Mouse (Mus musculus) kidney, postnatal 10 days (tissue): ENCODE measurements at regions not wholly inside any gene's neighbourhood (a gene's known extent, or its start where the extent isn't known, plus 50 kb on each side); places are given as distances from the start of the nearest gene placed in this dataset.

Experiments used
- DNase-seq: peaks from one replicate; pipeline ENCODE4 v3.0.0; 2021; ENCODE audit warnings: mixed read lengths

DNA sequence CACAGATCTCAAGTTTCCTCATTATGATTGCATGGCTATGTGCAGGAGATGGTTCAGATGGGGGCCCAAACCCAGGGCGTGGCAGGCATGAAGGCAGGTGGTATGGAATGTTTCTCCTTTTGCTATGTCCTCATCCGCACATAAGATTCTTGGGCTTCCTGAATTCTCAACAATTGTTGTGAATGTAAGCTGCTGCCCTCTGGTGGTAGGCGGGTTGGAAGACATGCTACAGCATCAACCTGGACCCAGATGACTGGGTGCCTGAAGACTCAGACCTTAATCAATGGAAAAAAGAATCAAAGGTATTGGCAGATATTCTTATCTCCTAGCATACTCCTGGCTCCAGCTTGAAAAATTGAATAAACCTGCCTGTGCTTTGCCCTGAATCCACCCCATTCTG, 211.3 kb upstream of the Gm4985 start:
- peak; percentile 18 for DNase-seq

DNA sequence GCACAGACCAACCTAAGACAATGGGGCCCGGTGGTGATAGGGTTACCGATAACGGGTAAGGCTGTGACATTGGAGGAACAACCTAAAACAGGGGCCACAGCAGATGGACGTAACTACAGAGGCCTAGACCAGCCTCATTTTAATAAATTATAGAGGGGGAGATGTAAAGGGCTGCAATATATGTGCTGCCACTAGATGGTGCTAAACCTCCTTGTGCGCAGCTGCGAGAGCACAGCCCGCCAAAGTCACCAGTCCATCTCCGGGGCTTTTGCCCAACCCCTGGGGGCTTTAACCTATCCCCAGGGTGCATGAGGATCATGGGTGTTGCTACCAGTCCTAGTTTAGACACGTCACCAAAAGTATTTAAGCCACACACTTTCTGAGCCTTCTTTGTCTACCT, 202.9 kb upstream of the Gm4985 start:
- DNase-seq, result peak; percentile 4

DNA sequence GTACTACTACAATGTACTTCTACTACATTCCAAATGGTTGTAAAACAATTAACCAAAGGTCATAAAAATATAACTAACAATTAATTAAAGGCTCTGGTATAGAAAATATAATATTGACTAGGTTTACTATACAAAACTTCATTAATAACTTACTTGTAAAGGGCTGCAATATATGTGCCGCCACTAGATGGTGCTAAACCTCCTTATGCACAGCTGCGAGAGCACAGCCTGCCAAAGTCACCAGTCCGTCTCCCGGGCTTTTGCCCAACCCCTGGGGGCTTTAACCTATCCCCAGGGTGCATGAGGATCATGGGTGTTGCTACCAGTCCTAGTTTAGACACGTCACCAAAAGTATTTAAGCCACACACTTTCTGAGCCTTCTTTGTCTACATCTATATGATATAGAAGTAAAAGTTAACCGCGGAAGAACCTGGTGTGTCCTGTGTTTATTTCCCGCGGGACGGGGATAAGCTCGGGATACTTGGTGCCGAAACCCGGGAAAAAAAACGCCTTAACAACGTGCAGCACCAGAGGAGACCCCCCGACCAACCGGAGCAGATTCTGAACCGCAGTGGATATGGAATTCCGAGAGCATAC, 194.6 kb upstream of the Gm4985 start:
- peak; percentile 2 for DNase-seq
